Mouse (Mus musculus) hindbrain, embryonic 13.5 days (tissue): ENCODE data around the gene Hexim1. TPM values are rescaled to one million over a fixed set of nuclear protein-coding genes. Genes with fewer than 3 reads are reported as not detected.

ENCODE experiments used
- ATAC-seq: fragments of 200-750 bp; cut with Nextera tagmentation; 2 replicates; pipeline ENCODE4 v1.8.0; 2017; ENCODE audit warnings: moderate TSS enrichment; ENCODE audit not compliant: low FRiP score
- H3K27ac ChIP-seq: fragments of 300-500 bp; sonication (generic); 2 replicates; pipeline ENCODE4 v1.5.1; 2015; ENCODE audit warnings: inconsistent platforms, mild to moderate bottlenecking, moderate library complexity
- H3K27me3 ChIP-seq: fragments of 300-500 bp; sonication (generic); 2 replicates; pipeline ENCODE4 v1.6.1; 2015; ENCODE audit warnings: mild to moderate bottlenecking, inconsistent platforms
- H3K36me3 ChIP-seq: fragments of 300-500 bp; sonication (generic); 2 replicates; pipeline ENCODE4 v1.6.1; 2015; ENCODE audit warnings: mild to moderate bottlenecking, inconsistent platforms
- H3K4me1 ChIP-seq: fragments of 300-500 bp; sonication (generic); replicated peaks from 2 replicates; pipeline ENCODE4 v1.6.1; 2015; ENCODE audit warnings: inconsistent platforms
- H3K4me2 ChIP-seq: fragments of 300-500 bp; sonication (generic); 2 replicates; pipeline ENCODE4 v1.6.1; 2015; ENCODE audit warnings: inconsistent platforms, mild to moderate bottlenecking, moderate library complexity
- H3K4me3 ChIP-seq: fragments of 300-500 bp; sonication (generic); 2 replicates; pipeline ENCODE4 v1.5.1; 2015; ENCODE audit warnings: mild to moderate bottlenecking, inconsistent platforms
- H3K9ac ChIP-seq: fragments of 300-500 bp; sonication (generic); 2 replicates; pipeline ENCODE4 v1.6.1; 2015; ENCODE audit warnings: mild to moderate bottlenecking, inconsistent platforms
- H3K9me3 ChIP-seq: fragments of 300-500 bp; sonication (generic); 2 replicates; pipeline ENCODE4 v1.6.1; 2016; ENCODE audit warnings: inconsistent platforms
- WGBS: fragments of 180-500 bp; shearing (Covaris S2); methylation state at CpG from one replicate; pipeline ENCODE4 v1.1.7; 2015; 5-methylcytosine and 5-hydroxymethylcytosine counted together
- polyA plus RNA-seq: library from polyadenylated mRNA; unstranded; fragments of >200 nt; fragmentation: Nextera tagmentation; extraction: Ambion mirVana; gene quantifications from 2 replicates; pipeline ENCODE4 v1.2.1, GENCODE M21; 2015

The Hexim1 gene
- polyA plus RNA-seq, 1 experiment from 2014 or later = 3.6 TPM

- peak overlapping the region; percentile 53 for H3K4me2 ChIP-seq
- peak overlapping the region; percentile 80 for H3K27ac ChIP-seq
- H3K36me3 ChIP-seq = peaks cover 5% of the 10 kb centered on the region
- WGBS = 56% methylated on average over 6 of the region's 6 CpGs
- H3K27me3 ChIP-seq = no peaks in the 10 kb centered on the region
- peak; percentile 33; the same call in 1 of the 2 replicates for ATAC-seq
- peak overlapping the region; percentile 68 for H3K9ac ChIP-seq
- H3K4me3 ChIP-seq = peak overlapping the region; percentile 33
- no peaks in the 10 kb centered on the region for H3K9me3 ChIP-seq
- peaks cover 48% of the 10 kb centered on the region for H3K4me1 ChIP-seq
Measured at GRCm38 (mm10) chr11:103133456-103134185, 17.6 kb downstream of the Hexim1 start.

GRCm38 (mm10) chr11:103134221-103134620 is 18.2 kb downstream of the Hexim1 start:
- Histone ChIP-seq H3K36me3 (peaks cover 11% of the 10 kb centered on the region), H3K4me2 (peak overlapping the region; percentile 53), H3K4me1 (peaks cover 48% of the 10 kb centered on the region), H3K27me3 (no peaks in the 10 kb centered on the region), H3K9me3 (no peaks in the 10 kb centered on the region), H3K9ac (peak overlapping the region; percentile 68; the same call in 1 of the 2 replicates), H3K4me3 (0 out of 2 replicates have a peak overlapping the region, but pooled peaks have one; percentile 33), H3K27ac (peak overlapping the region; percentile 80; the same call in 1 of the 2 replicates)
- WGBS = 75% methylated on average over 3 of the region's 3 CpGs
- ATAC-seq = no peak

GRCm38 (mm10) chr11:103136039-103136577 is 20.1 kb downstream of the Hexim1 start:
- no peaks in the 10 kb centered on the region for H3K27me3 ChIP-seq
- no peak overlapping the region for H3K4me3 ChIP-seq
- H3K9me3 ChIP-seq = no peaks in the 10 kb centered on the region
- 84% methylated on average over 8 of the region's 8 CpGs for WGBS
- H3K27ac ChIP-seq = no peak overlapping the region
- H3K9ac ChIP-seq = no peak overlapping the region
- H3K36me3 ChIP-seq = peaks cover 24% of the 10 kb centered on the region
- no peak overlapping the region for H3K4me2 ChIP-seq
- H3K4me1 ChIP-seq = peaks cover 43% of the 10 kb centered on the region
- no peak for ATAC-seq

- no peak overlapping the region for H3K4me3 ChIP-seq
- H3K36me3 ChIP-seq = peaks cover 24% of the 10 kb centered on the region
- H3K27ac ChIP-seq = peak overlapping the region; percentile 30; the same call in 1 of the 2 replicates
- no peak for ATAC-seq
- peaks cover 44% of the 10 kb centered on the region for H3K4me1 ChIP-seq
- H3K4me2 ChIP-seq = no peak overlapping the region
- H3K27me3 ChIP-seq = no peaks in the 10 kb centered on the region
- WGBS = 85% methylated on average over 14 of the region's 14 CpGs
- H3K9me3 ChIP-seq = no peaks in the 10 kb centered on the region
- H3K9ac ChIP-seq = peak overlapping the region; percentile 9; the same call in 1 of the 2 replicates
Measured at GRCm38 (mm10) chr11:103139951-103140762, 24.1 kb downstream of the Hexim1 start.

- H3K27me3 ChIP-seq = no peaks in the 10 kb centered on the region
- H3K9ac ChIP-seq = peak overlapping the region; percentile 9
- no peak for ATAC-seq
- 65% methylated on average over 6 of the region's 6 CpGs for WGBS
- H3K9me3 ChIP-seq = no peaks in the 10 kb centered on the region
- peaks cover 24% of the 10 kb centered on the region for H3K36me3 ChIP-seq
- H3K4me1 ChIP-seq = peaks cover 38% of the 10 kb centered on the region
- peak overlapping the region; percentile 30; the same call in 1 of the 2 replicates for H3K27ac ChIP-seq
- H3K4me2 ChIP-seq = no peak overlapping the region
- no peak overlapping the region for H3K4me3 ChIP-seq
Measured at GRCm38 (mm10) chr11:103140763-103141100, 24.7 kb downstream of the Hexim1 start.

- Histone ChIP-seq H3K9me3 (no peaks in the 10 kb centered on the region), H3K4me3 (no peak overlapping the region), H3K27me3 (no peaks in the 10 kb centered on the region), H3K4me2 (peak overlapping the region; percentile 15; the same call in 1 of the 2 replicates), H3K4me1 (peaks cover 35% of the 10 kb centered on the region), H3K27ac (peak overlapping the region; percentile 94), H3K36me3 (peaks cover 24% of the 10 kb centered on the region), H3K9ac (peak overlapping the region; percentile 43)
- WGBS = 41% methylated on average over 11 of the region's 11 CpGs
- ATAC-seq = 0 out of 2 replicates have a peak, but pooled peaks have one; percentile 16
Measured at GRCm38 (mm10) chr11:103141101-103141943, 25.3 kb downstream of the Hexim1 start.

- H3K36me3 ChIP-seq = peaks cover 24% of the 10 kb centered on the region
- H3K4me1 ChIP-seq = peaks cover 34% of the 10 kb centered on the region
- H3K4me3 ChIP-seq = no peak overlapping the region
- H3K27me3 ChIP-seq = no peaks in the 10 kb centered on the region
- H3K9ac ChIP-seq = peak overlapping the region; percentile 43; the same call in 1 of the 2 replicates
- 32% methylated on average over 1 of the region's 1 CpGs for WGBS
- H3K4me2 ChIP-seq = peak overlapping the region; percentile 15
- peak overlapping the region; percentile 94 for H3K27ac ChIP-seq
- ATAC-seq = 0 out of 2 replicates have a peak, but pooled peaks have one; percentile 19
- H3K9me3 ChIP-seq = no peaks in the 10 kb centered on the region
Measured at GRCm38 (mm10) chr11:103141944-103142255, 25.9 kb downstream of the Hexim1 start.

- Histone ChIP-seq H3K9me3 (no peaks in the 10 kb centered on the region), H3K9ac (peak overlapping the region; percentile 71), H3K4me2 (peak overlapping the region; percentile 54), H3K4me3 (peak overlapping the region; percentile 34), H3K27me3 (no peaks in the 10 kb centered on the region), H3K27ac (peak overlapping the region; percentile 94), H3K4me1 (peaks cover 34% of the 10 kb centered on the region), H3K36me3 (peaks cover 24% of the 10 kb centered on the region)
- 28% methylated on average over 7 of the region's 8 CpGs for WGBS
- peak; percentile 88 for ATAC-seq
Measured at GRCm38 (mm10) chr11:103142441-103143182, 26.6 kb downstream of the Hexim1 start.

GRCm38 (mm10) chr11:103144309-103145285 is 28.6 kb downstream of the Hexim1 start:
- H3K9ac ChIP-seq = no peak overlapping the region
- 45% methylated on average over 12 of the region's 12 CpGs for WGBS
- H3K4me2 ChIP-seq = no peak overlapping the region
- H3K4me1 ChIP-seq = peaks cover 34% of the 10 kb centered on the region
- H3K27me3 ChIP-seq = no peaks in the 10 kb centered on the region
- no peak overlapping the region for H3K4me3 ChIP-seq
- ATAC-seq = no peak
- H3K36me3 ChIP-seq = peaks cover 10% of the 10 kb centered on the region; the same call in 1 of the 2 replicates
- H3K9me3 ChIP-seq = no peaks in the 10 kb centered on the region
- peak overlapping the region; percentile 8; the same call in 1 of the 2 replicates for H3K27ac ChIP-seq

- Histone ChIP-seq H3K9me3 (no peaks in the 10 kb centered on the region), H3K4me1 (peaks cover 27% of the 10 kb centered on the region), H3K36me3 (no peaks in the 10 kb centered on the region), H3K4me3 (no peak overlapping the region), H3K9ac (no peak overlapping the region), H3K27ac (no peak overlapping the region), H3K4me2 (no peak overlapping the region), H3K27me3 (no peaks in the 10 kb centered on the region)
- ATAC-seq = no peak
- WGBS = 87% methylated on average over 4 of the region's 4 CpGs
Measured at GRCm38 (mm10) chr11:103146386-103146785, 30.4 kb downstream of the Hexim1 start.
